Mouse (Mus musculus): ENCODE measurements around the gene Fau. TPM values are rescaled to one million over a fixed set of nuclear protein-coding genes. Genes with fewer than 3 reads are reported as not detected.

The Fau gene
- total and polyA plus RNA-seq, 3 experiments, result 2,413 to 2,967 TPM; not detected in 1

DNA sequence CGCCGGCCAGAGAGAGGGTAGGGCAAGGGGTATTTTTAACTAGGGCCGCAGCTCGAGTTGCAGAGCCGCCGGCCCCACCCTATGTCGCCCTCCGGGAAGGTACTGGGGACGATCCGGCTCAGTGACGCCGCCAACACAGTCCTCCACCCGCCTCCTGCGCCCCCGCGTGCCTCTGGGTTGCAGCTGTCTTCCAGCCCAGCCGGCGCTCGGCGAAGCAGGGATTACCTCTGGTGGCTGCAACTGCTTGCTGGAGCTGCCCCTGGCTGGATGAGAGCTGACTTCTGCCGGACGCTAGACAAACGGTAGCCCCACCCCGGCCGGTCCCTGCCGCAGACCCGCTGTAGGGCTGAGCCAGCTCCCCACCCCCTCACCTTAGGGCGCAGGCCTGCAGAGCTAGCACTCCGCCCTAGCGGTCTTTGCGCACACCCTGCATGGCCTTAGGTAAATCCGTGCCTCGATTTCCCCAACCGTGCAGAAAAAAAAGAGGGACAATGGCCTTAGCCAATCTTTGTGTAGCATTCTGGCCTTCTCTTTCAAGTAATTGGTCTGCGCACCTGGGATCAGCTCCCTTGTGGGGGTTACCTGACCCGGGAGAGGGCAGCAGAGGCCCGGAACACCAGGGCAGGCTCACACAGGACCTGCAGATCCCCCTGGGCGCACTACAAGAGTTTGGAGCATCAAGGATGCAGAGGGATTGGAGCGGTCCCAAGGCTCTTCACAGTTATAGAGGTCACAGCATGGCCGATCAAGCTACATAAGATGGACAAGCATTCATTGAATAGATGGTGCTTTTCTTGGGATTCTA, 41.9 kb upstream of the Fau start, which contains the start of gene Capn1:
Capn1 (minus strand) TSS at position 387 of the 805 bp plus-strand sequence.
- peaks cover 4 to 22% of the 10 kb centered on the region in 2 experiments; a peak in 3 of 4 replicates for H3K4me1 ChIP-seq (ENCODE audit: control insufficient read depth in 1 of 2, insufficient read depth in 2 of 2, low read length in 2 of 2)
- H3K27ac ChIP-seq (ENCODE audit: control insufficient read depth, low read depth, low read length), result peak within 1 kb of the TSS; percentile 82
- peak within 1 kb of the TSS; percentile 89 for H3K9ac ChIP-seq (ENCODE audit: control insufficient read depth, low read depth, low read length, poor library complexity, severe bottlenecking)
- peak within 1 kb of the TSS; percentile 86 to 89 for H3K4me3 ChIP-seq (ENCODE audit: control insufficient read depth in 1 of 2, insufficient read depth in 1 of 2, low read depth in 2 of 2, low read length in 2 of 2)
- H3K79me2 ChIP-seq (ENCODE audit: control insufficient read depth, insufficient read depth, low read length, poor library complexity), result peaks cover 10% of the 10 kb centered on the region
- H3K9me3 ChIP-seq (replicated peaks; ENCODE audit: insufficient read depth, low read length), result no peaks in the 10 kb centered on the region
- peak; percentile 6; the same call in 1 of the 2 replicates for TF ChIP-seq SMC3 (IDR thresholded peaks at IDR 0.05; ENCODE audit: low read depth, low read length)
- peak; percentile 35; the same call in 1 of the 2 replicates for TF ChIP-seq NRF1 (IDR thresholded peaks at IDR 0.05; ENCODE audit: insufficient read depth, low read depth, low read length, poor library complexity, severe bottlenecking)
- 0 out of 2 replicates have a peak, but pooled peaks have one; percentile 3 for TF ChIP-seq RCOR1 (IDR thresholded peaks at IDR 0.05; ENCODE audit: low read depth, low read length)
- TF ChIP-seq UBTF (IDR thresholded peaks at IDR 0.05; ENCODE audit: borderline replicate concordance, insufficient read depth, low read depth, low read length), result peak; percentile 53; the same call in 1 of the 2 replicates
- TF ChIP-seq CTCF (IDR thresholded peaks at IDR 0.05 in 2 of 3, conservative IDR thresholded peaks at IDR 0.05 in 1 of 3; ENCODE audit: control insufficient read depth in 1 of 3, insufficient read depth in 1 of 3, low read depth in 2 of 3, low read length in 3 of 3, poor library complexity in 1 of 3, severe bottlenecking in 1 of 3), result peak in 2 of 3 experiments; percentile 26 to 40; a peak in 3 of 6 replicates
- TF ChIP-seq CHD1 (IDR thresholded peaks at IDR 0.05; ENCODE audit: low read depth, low read length), result no peak
- TF ChIP-seq MAZ (IDR thresholded peaks at IDR 0.05; ENCODE audit: low read depth, low read length), result 0 out of 2 replicates have a peak, but pooled peaks have one; percentile 9
- TF ChIP-seq MXI1 (IDR thresholded peaks at IDR 0.05; ENCODE audit: low read depth, low read length), result no peak
- no peaks in the 10 kb centered on the region for H3K27me3 ChIP-seq (ENCODE audit: control insufficient read depth in 1 of 2, insufficient read depth in 2 of 2, low read length in 2 of 2)
- H3K36me3 ChIP-seq (ENCODE audit: control insufficient read depth in 1 of 2, insufficient read depth in 2 of 2, low read length in 2 of 2), result peaks cover 0 to 18% of the 10 kb centered on the region in 2 experiments; a peak in 2 of 4 replicates
- no peak for DNase-seq (ENCODE audit: low read depth, low spot score)

DNA sequence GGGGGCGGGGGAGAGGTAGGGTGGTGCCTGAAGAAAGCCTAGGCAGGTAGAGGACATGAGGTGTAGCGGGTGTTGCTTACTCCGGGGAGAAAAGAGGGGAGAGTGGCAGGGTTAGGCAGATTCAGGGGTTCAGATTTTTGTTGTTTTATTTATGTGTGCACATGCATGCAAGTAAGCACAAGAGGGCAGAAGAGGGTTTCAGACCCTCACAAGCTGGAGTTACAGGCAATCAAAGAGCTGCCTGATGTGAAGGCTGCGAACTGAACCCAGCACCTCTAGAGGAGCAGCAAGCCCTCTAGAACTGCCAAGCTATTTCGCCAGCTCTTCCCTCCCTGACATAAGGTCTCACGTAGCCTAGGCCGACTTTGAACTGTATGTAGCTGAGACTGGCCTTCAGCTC, 41.1 kb upstream of the Fau start:
- Histone ChIP-seq H3K4me3 (ENCODE audit: control insufficient read depth in 1 of 2, insufficient read depth in 1 of 2, low read depth in 2 of 2, low read length in 2 of 2) (no peak overlapping the region), H3K27me3 (ENCODE audit: control insufficient read depth in 1 of 2, insufficient read depth in 2 of 2, low read length in 2 of 2) (no peaks in the 10 kb centered on the region), H3K9me3 (replicated peaks; ENCODE audit: insufficient read depth, low read length) (no peaks in the 10 kb centered on the region), H3K79me2 (ENCODE audit: control insufficient read depth, insufficient read depth, low read length, poor library complexity) (peaks cover 10% of the 10 kb centered on the region), H3K36me3 (ENCODE audit: control insufficient read depth in 1 of 2, insufficient read depth in 2 of 2, low read length in 2 of 2) (peaks cover 0 to 15% of the 10 kb centered on the region in 2 experiments; a peak in 2 of 4 replicates), H3K9ac (ENCODE audit: control insufficient read depth, low read depth, low read length, poor library complexity, severe bottlenecking) (no peak overlapping the region), H3K4me1 (ENCODE audit: control insufficient read depth in 1 of 2, insufficient read depth in 2 of 2, low read length in 2 of 2) (peaks cover 4 to 16% of the 10 kb centered on the region in 2 experiments; a peak in 3 of 4 replicates), H3K27ac (ENCODE audit: control insufficient read depth, low read depth, low read length) (no peak overlapping the region)
- DNase-seq (ENCODE audit: low read depth, low spot score), result peak; percentile 65
- TF ChIP-seq RCOR1 (IDR thresholded peaks at IDR 0.05; ENCODE audit: low read depth, low read length), result no peak
- peak; percentile 29 for TF ChIP-seq RAD21 (IDR thresholded peaks at IDR 0.05; ENCODE audit: low read depth, low read length)
- TF ChIP-seq MAX (IDR thresholded peaks at IDR 0.05; ENCODE audit: low read length), result no peak
- TF ChIP-seq SIN3A (IDR thresholded peaks at IDR 0.05; ENCODE audit: low read length), result no peak
- no peak for TF ChIP-seq JUND (IDR thresholded peaks at IDR 0.05; ENCODE audit: low read depth, low read length)
- peak; percentile 40 for TF ChIP-seq SMC3 (IDR thresholded peaks at IDR 0.05; ENCODE audit: low read depth, low read length)
- no peak for TF ChIP-seq TAL1 (IDR thresholded peaks at IDR 0.05; ENCODE audit: low read length)
- peak; percentile 8 to 47 (median 14); a peak in 3 of 6 replicates for TF ChIP-seq CTCF (IDR thresholded peaks at IDR 0.05 in 2 of 3, conservative IDR thresholded peaks at IDR 0.05 in 1 of 3; ENCODE audit: control insufficient read depth in 1 of 3, insufficient read depth in 1 of 3, low read depth in 2 of 3, low read length in 3 of 3, poor library complexity in 1 of 3, severe bottlenecking in 1 of 3)
- no peak for TF ChIP-seq MAFK (IDR thresholded peaks at IDR 0.05; ENCODE audit: borderline replicate concordance, low read depth, low read length)
- TF ChIP-seq UBTF (IDR thresholded peaks at IDR 0.05; ENCODE audit: borderline replicate concordance, insufficient read depth, low read depth, low read length), result no peak
- TF ChIP-seq NELFE (IDR thresholded peaks at IDR 0.05; ENCODE audit: low read depth, low read length), result no peak
